Mouse (Mus musculus) liver, embryonic 14.5 days (tissue): ENCODE measurements around the gene Kiss1.

Source experiments
- CTCF ChIP-seq: IDR thresholded peaks from 2 replicates; pipeline ENCODE4 v1.5.1; 2016; ENCODE audit warnings: antibody characterized with exemption, low read depth, control low read depth
- EP300 ChIP-seq: IDR thresholded peaks from 2 replicates; pipeline ENCODE4 v1.6.1; 2016; ENCODE audit warnings: antibody characterized with exemption, low read depth

- TF ChIP-seq CTCF (no peak), EP300 (no peak)
Measured at GRCm38 (mm10) chr1:133291888-133292287, 29.8 kb upstream of the Kiss1 start.
